Mouse (Mus musculus) midbrain, embryonic 11.5 days (tissue): ENCODE data around the gene Asxl2. TPM values are rescaled to one million over a fixed set of nuclear protein-coding genes. Genes with fewer than 3 reads are reported as not detected.
A peak's percentile ranks its signal among the peaks of the same experiment; 100 is the strongest.
"Not testable (repeated sequence)": the region's sequence is repeated elsewhere in the genome, so short reads cannot be mapped to it uniquely, and the experiment has no call there.

Source experiments
- ATAC-seq: fragments of 200-750 bp; cut with Nextera tagmentation; 2 replicates; pipeline ENCODE4 v1.8.0; 2017; ENCODE audit warnings: moderate TSS enrichment, moderate library complexity; ENCODE audit not compliant: low FRiP score
- DNase-seq: peaks from one replicate; pipeline ENCODE4 v3.0.0; 2015; ENCODE audit warnings: low spot score; ENCODE audit errors: missing footprints
- H3K27ac ChIP-seq: fragments of 300-500 bp; sonication (generic); 2 replicates; pipeline ENCODE4 v1.5.1; 2014; ENCODE audit warnings: low read depth, low read length
- H3K27me3 ChIP-seq: fragments of 300-500 bp; sonication (generic); 2 replicates; pipeline ENCODE4 v1.6.1; 2014; ENCODE audit warnings: mild to moderate bottlenecking, low read length, moderate library complexity, mixed read lengths; ENCODE audit not compliant: control insufficient read depth, insufficient read depth
- H3K36me3 ChIP-seq: fragments of 300-500 bp; sonication (generic); 2 replicates; pipeline ENCODE4 v1.6.1; 2014; ENCODE audit warnings: mild to moderate bottlenecking, low read length, moderate library complexity, mixed read lengths; ENCODE audit not compliant: control insufficient read depth, insufficient read depth
- H3K4me1 ChIP-seq: fragments of 300-500 bp; sonication (generic); 2 replicates; pipeline ENCODE4 v1.6.1; 2014; ENCODE audit warnings: low read length; ENCODE audit not compliant: control insufficient read depth, insufficient read depth
- H3K4me2 ChIP-seq: fragments of 300-500 bp; sonication (generic); 2 replicates; pipeline ENCODE4 v1.6.1; 2014; ENCODE audit warnings: mild to moderate bottlenecking, moderate library complexity
- H3K4me3 ChIP-seq: fragments of 300-500 bp; sonication (generic); 2 replicates; pipeline ENCODE4 v1.5.1; 2014; ENCODE audit warnings: low read depth, low read length
- H3K9ac ChIP-seq: fragments of 300-500 bp; sonication (generic); 2 replicates; pipeline ENCODE4 v1.6.1; 2014; ENCODE audit warnings: low read length
- H3K9me3 ChIP-seq: fragments of 300-500 bp; sonication (generic); 2 replicates; pipeline ENCODE4 v1.6.1; 2016; ENCODE audit warnings: low read length; ENCODE audit not compliant: control insufficient read depth
- WGBS: fragments of 180-500 bp; shearing (Covaris S2); extraction: QIAGEN DNeasy Blood & Tissue Kit; methylation state at CpG from one replicate; pipeline ENCODE4 v1.1.7; 2014; 5-methylcytosine and 5-hydroxymethylcytosine counted together
- polyA plus RNA-seq: library from polyadenylated mRNA; unstranded; fragments of >200 nt; fragmentation: Nextera tagmentation; extraction: Ambion mirVana; gene quantifications from 2 replicates; pipeline ENCODE4 v1.2.1, GENCODE M21; 2014

The Asxl2 gene
- polyA plus RNA-seq, 1 experiment from 2014 or later, result 13.8 TPM

GRCm38 (mm10) chr12:3518665-3519297, 92.1 kb downstream of the Asxl2 start:
- no peaks in the 10 kb centered on the region for H3K9me3 ChIP-seq
- no peaks in the 10 kb centered on the region for H3K27me3 ChIP-seq
- ATAC-seq (no peak), DNase-seq (peak; percentile 49)
- no peak overlapping the region for H3K27ac ChIP-seq
- H3K4me1 ChIP-seq, result no peaks in the 10 kb centered on the region
- H3K36me3 ChIP-seq, result no peaks in the 10 kb centered on the region
- H3K4me2 ChIP-seq, result no peak overlapping the region
- 73% methylated on average over 4 of the region's 4 CpGs for WGBS
- H3K9ac ChIP-seq, result no peak overlapping the region
- H3K4me3 ChIP-seq, result no peak overlapping the region

- not testable (repeated sequence) for H3K27me3 ChIP-seq, H3K36me3 ChIP-seq, H3K9me3 ChIP-seq, H3K4me2 ChIP-seq, H3K4me3 ChIP-seq, ATAC-seq, H3K4me1 ChIP-seq, DNase-seq, H3K27ac ChIP-seq, H3K9ac ChIP-seq
- 95% methylated on average over 6 of the region's 8 CpGs for WGBS
These were observed 95.1 kb downstream of the Asxl2 start for GRCm38 (mm10) chr12:3521806-3522205.

- WGBS, result 92% methylated on average over 5 of the region's 5 CpGs
- no peaks in the 10 kb centered on the region for H3K27me3 ChIP-seq
- no peak overlapping the region for H3K9ac ChIP-seq
- no peak overlapping the region for H3K27ac ChIP-seq
- no peak for DNase-seq
- no peaks in the 10 kb centered on the region for H3K4me1 ChIP-seq
- no peak overlapping the region for H3K4me2 ChIP-seq
- no peak overlapping the region for H3K4me3 ChIP-seq
- H3K36me3 ChIP-seq, result no peaks in the 10 kb centered on the region
- ATAC-seq, result no peak
- H3K9me3 ChIP-seq, result no peaks in the 10 kb centered on the region
These were observed 98.9 kb downstream of the Asxl2 start for GRCm38 (mm10) chr12:3525536-3525935.

GRCm38 (mm10) chr12:3535446-3535845, 108.8 kb downstream of the Asxl2 start:
- not testable (repeated sequence) for H3K27ac ChIP-seq, H3K4me3 ChIP-seq, H3K9me3 ChIP-seq, H3K4me2 ChIP-seq, DNase-seq, H3K9ac ChIP-seq, H3K36me3 ChIP-seq, H3K27me3 ChIP-seq, ATAC-seq, H3K4me1 ChIP-seq
- WGBS, result 90% methylated on average over 1 of the region's 1 CpGs

- Histone ChIP-seq H3K27me3 (no peaks in the 10 kb centered on the region), H3K36me3 (no peaks in the 10 kb centered on the region), H3K27ac (no peak overlapping the region), H3K4me2 (no peak overlapping the region), H3K4me1 (no peaks in the 10 kb centered on the region), H3K4me3 (no peak overlapping the region), H3K9ac (no peak overlapping the region), H3K9me3 (no peaks in the 10 kb centered on the region)
- ATAC-seq, result no peak
- WGBS, result 81% methylated on average over 3 of the region's 3 CpGs
- no peak for DNase-seq
These were observed 111.0 kb downstream of the Asxl2 start for GRCm38 (mm10) chr12:3537616-3538015.

- no peak overlapping the region for H3K9ac ChIP-seq
- no peaks in the 10 kb centered on the region for H3K9me3 ChIP-seq
- WGBS, result 90% methylated on average over 1 of the region's 1 CpGs
- no peak overlapping the region for H3K4me2 ChIP-seq
- no peaks in the 10 kb centered on the region for H3K36me3 ChIP-seq
- no peak for DNase-seq
- ATAC-seq, result no peak
- no peaks in the 10 kb centered on the region for H3K27me3 ChIP-seq
- H3K27ac ChIP-seq, result no peak overlapping the region
- H3K4me3 ChIP-seq, result no peak overlapping the region
- H3K4me1 ChIP-seq, result no peaks in the 10 kb centered on the region
These were observed 111.4 kb downstream of the Asxl2 start for GRCm38 (mm10) chr12:3538036-3538435.

GRCm38 (mm10) chr12:3539605-3540004, 112.9 kb downstream of the Asxl2 start:
- ATAC-seq, result no peak
- WGBS, result 65% methylated on average over 2 of the region's 2 CpGs

GRCm38 (mm10) chr12:3540871-3541270, 114.2 kb downstream of the Asxl2 start:
- ATAC-seq (no peak), DNase-seq (no peak)
- Histone ChIP-seq H3K4me1 (no peaks in the 10 kb centered on the region), H3K9ac (no peak overlapping the region), H3K27ac (no peak overlapping the region), H3K4me3 (no peak overlapping the region), H3K9me3 (no peaks in the 10 kb centered on the region), H3K36me3 (no peaks in the 10 kb centered on the region), H3K4me2 (no peak overlapping the region), H3K27me3 (no peaks in the 10 kb centered on the region)
- WGBS, result 93% methylated on average over 7 of the region's 7 CpGs

More at GRCm38 (mm10) chr12:3539605-3540004, 112.9 kb downstream of the Asxl2 start:
- Histone ChIP-seq H3K4me1 (no peaks in the 10 kb centered on the region), H3K27me3 (no peaks in the 10 kb centered on the region), H3K9me3 (no peaks in the 10 kb centered on the region), H3K27ac (no peak overlapping the region), H3K9ac (no peak overlapping the region), H3K4me2 (no peak overlapping the region), H3K36me3 (no peaks in the 10 kb centered on the region), H3K4me3 (no peak overlapping the region)
- no peak for DNase-seq

GRCm38 (mm10) chr12:3545451-3545850, 118.8 kb downstream of the Asxl2 start:
- Histone ChIP-seq H3K36me3 (no peaks in the 10 kb centered on the region), H3K9ac (no peak overlapping the region)
- 63% methylated on average over 3 of the region's 3 CpGs for WGBS

More at GRCm38 (mm10) chr12:3545451-3545850, 118.8 kb downstream of the Asxl2 start:
- Histone ChIP-seq H3K4me3 (no peak overlapping the region), H3K4me2 (no peak overlapping the region), H3K27ac (no peak overlapping the region), H3K4me1 (0 out of 2 replicates have a peak, but pooled peaks cover 2% of the 10 kb centered on the region), H3K9me3 (no peaks in the 10 kb centered on the region), H3K27me3 (no peaks in the 10 kb centered on the region)
- no peak for ATAC-seq
- DNase-seq, result no peak
